Mouse (Mus musculus) urinary bladder, postnatal 10 days (tissue): ENCODE measurements around the gene Samd5.

Experiments
- DNase-seq: peaks from one replicate; pipeline ENCODE4 v3.0.0; 2022; ENCODE audit warnings: low spot score

Gene Samd5

DNA sequence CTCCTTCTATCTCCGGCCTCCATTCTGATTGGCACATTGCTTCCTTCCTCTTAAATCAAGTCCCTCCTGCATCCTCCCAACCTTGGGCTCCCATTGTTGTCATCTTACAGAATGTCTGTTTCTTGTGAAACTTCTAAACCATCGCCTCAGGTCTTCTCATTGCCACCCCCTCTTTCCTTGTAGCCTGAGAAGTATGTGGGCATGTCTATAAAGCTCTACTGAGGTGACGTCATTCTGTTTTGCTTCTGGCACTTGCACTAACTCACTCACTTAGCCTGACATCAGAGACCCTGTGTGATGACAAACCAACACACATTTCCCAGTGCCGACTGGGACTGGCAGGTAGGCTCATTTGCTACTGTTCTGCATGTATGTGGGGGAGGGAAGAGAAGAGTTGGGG is 100.9 kb downstream of the Samd5 start:
- no peak for DNase-seq
